Mouse (Mus musculus) right cerebral cortex, adult 2 months (tissue): ENCODE results near the gene 4930563M21Rik.
"Not testable (repeated sequence)": the region's sequence is repeated elsewhere in the genome, so short reads cannot be mapped to it uniquely, and the experiment has no call there.

Experiments
- DNase-seq, 2 experiments: peaks; one replicate each; pipeline ENCODE4 v3.0.0; 2021 to 2022; ENCODE audit warnings: low spot score in 2 of 2

4930563M21Rik gene

DNA sequence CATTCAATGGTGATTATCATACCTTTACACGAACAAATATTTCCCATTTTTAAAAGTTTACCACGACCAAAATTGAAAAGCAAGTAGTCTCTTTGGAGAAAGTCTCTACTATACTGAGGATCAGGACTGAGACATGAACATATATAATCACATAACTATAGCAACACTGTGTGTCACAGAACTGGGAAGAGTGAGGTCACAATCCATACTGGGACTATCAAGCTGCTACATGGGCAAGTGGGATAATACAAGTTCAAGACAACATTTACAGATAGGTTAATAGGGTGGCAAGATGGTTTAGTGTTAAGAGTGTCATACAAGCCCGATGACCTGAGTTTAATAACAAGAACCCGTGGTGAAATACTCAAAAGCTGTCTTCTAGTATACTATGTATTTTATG lies at the start of gene 4930563M21Rik:
4930563M21Rik (minus strand) TSS at position 101 of the 400 bp plus-strand sequence.
- no peak for DNase-seq

DNA sequence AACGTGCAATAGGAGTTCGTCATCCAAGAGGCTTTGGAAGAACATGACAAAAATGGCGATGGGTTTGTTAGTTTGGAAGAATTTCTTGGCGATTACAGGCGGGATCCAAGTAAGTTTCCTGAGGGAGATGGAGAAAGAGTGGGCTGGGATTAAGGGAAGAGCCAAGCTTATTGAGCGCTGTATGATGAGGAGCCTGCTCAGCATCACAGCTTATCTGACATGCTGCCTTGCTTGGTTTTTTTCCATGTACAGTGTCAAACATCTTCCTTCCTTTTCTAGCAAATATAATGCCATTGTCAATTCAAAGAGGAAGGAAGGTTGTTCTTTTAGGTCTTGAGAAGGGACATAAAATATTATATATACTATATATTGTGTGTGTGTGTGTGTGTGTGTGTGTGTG lies 45.8 kb upstream of the 4930563M21Rik start:
- DNase-seq: no peak

DNA sequence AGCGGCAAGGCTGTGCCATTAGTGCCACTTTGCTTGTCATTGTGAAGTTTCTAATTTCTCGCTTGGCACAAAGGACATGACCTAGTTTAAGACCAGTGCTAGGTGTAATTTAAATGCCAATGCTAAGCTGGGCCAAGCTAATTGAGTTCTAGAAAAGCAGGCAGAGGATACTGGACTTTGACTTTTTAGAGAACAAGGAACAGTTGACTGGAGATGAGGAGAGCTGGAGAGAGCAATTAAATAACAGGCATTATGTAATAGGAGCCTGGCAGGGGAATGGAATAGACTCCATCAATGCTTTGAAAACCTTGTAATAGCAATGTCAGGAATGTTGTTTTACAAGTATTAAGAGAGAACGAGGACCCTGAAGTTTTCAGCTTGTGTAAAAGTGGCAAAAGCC lies 43.4 kb upstream of the 4930563M21Rik start:
- DNase-seq: no peak

DNA sequence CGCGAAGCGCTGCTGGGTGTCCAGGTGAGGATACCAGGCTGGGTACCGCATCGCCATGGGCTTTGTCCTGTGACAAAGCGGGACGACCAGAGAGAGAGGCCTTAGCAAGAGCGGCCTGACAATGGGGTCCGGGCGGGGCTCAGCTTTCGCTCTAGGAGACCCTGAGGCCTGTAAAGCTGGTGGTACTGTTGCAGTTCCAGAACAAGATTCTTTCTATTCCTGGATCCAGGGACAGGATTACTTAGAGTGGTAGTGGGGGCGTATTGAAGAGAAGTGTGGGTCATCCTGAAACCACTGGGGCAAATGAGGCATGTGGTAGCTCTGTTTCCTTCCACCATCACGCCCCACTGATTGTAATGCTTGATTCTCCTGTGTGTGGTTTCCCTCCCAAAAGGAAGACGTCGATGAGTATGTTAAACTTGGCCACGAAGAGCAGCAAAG lies 31.9 kb upstream of the 4930563M21Rik start:
- DNase-seq: no peak

DNA sequence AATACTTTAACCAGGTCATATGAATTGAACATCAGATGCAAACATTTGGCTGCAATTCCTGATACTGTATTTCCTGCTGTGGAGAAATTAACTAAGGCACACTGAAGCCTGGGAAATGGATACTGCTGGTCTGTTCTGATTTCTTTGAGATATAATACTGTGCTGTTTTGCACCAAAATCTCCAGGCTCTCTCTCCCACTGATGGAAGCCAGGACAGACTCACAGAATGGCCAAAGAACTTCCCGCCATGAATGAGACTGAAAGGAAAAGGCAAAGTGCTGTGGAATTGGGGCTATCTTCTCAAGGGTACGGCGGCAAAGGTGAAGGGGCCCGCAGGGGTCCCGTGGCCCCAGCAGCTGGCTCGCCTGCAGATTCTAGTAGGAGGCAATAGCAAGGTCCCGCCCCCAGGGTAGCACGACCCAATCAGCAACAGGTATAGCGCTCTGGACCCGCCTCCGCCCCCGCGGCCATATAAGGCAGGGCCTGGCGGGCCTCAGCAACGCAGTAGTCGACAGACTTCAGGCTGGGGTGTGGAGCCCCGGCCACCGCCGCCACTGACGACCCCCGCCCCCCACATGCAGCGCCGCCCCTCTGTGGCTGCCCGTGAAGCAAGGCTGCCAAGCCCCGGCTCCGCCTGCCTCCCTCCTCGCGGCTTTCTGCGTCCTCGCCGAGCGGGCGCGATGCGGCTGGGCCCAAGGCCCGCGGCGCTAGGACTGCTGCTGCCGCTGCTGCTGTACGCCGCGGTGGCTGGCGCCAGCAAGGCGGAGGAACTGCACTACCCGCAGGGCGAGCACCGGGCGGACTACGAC lies 31.2 kb upstream of the 4930563M21Rik start, which contains the start of gene Rcn2:
Rcn2 (plus strand) TSS at position 474 of the 809 bp plus-strand sequence.
- peak; percentile 95 to 97 for DNase-seq

DNA sequence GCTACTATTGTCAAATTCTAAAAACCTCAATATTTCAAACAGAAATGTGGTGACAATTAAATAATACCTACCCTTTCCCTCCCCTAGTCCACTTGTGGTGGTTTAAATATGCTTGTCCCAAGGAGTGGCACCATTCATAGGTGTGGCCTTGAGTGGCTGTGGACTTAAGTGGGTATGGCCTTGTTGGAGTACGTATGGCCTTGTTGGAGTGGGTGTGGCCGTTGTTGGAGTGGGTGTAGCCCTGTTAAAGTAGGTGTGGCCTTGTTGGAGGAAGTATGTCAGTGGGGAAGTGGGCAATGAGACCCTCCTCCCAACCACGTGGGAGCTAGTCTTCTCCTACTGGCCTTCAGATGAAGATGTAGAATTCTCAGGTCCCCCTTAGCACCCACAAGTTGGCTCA lies 21.9 kb upstream of the 4930563M21Rik start:
- no peak for DNase-seq

DNA sequence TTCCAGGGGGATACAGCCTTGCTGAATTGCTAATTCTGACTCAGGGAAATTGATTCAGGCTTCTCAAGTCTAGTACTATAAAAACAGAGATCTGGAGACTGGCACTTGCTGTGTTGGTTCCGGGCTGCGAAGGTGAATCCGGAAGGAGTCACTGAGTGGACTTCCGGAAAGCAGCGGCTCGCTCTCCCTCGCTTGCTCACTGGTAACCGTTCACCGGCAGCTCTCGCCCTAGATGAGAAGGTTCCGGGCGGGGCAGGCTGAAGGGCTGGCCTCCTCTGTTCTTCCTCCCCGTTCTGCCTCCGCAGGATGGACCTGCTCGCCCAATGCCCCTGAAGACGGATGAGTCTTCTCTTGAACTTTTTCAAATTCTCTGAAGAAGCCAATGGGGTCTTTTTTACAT lies 16.9 kb upstream of the 4930563M21Rik start:
- DNase-seq: no peak

DNA sequence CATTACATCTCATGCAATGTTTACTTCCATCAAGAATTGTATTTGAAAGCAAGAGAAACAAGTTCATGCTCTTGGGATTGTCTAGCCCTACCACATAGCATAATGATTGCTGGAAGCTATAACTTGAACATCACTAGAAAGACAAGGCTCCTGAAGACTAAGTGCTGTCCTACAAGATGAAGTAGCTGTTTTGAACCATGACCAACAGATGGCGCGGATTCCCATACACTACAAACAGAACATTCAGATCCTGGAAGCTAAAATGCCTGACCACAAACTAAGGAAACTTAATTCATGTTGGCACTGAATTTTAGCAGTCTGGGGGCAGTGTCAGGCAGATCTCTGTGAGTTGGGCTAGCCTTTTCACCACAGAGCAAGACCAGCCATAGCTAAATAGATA lies 14.4 kb upstream of the 4930563M21Rik start:
- no peak for DNase-seq

DNA sequence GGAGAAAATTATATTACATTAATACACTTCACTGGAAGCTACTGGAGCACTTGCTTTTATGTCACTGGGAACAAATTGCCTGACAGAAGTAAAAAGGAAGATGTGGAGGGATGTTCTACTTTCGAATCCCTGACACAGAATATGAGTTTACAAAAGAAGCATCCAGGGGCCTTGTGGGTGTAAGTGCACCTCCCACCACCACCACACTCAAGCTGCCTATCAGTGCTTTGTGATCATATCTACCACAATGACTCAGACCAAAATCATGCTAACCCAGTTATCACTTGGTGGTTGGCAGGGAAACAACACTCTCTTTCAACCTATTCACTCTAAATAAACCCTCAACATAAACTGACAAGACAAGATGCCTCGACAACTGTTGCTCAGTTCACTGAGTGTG lies 5.7 kb downstream of the 4930563M21Rik start:
- DNase-seq: not testable (repeated sequence)

DNA sequence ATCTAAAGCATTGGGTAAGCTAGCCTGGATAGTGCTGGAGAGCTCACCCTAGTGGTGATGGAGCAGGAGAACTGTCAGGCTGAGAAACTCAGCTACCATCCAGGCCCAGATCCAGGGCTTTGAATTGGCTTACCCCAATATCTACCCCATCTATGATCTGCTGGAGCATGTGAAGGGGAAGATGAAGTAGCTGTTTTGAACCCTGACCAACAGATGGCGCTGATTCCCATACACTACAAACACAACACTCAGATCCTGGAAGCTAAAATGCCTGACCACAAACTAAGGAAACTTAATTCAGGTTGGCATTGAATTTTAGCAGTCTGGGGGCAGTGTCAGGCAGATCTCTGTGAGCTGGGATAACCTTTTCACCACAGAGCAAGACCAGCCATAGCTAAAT lies 63.5 kb downstream of the 4930563M21Rik start:
- peak; percentile 35 to 46 for DNase-seq

DNA sequence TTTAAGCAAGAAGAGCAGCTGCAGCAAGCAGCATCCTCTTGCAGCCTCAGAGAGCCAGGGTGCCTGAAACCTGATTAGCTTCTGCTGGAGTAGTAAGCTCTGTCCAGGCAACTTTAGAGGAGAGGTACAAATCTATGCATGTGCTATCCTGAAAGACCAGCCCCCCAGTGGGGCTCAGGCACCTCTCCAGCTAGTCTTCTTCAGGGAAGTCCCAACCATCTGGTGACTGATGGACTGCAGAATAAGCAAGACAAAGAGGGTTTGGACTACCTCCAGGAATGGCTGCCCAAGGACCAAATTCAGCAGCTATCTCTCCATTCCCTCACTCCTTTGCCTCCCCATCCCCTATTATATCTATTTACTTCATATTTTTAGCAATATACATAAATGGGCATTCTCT lies 69.0 kb downstream of the 4930563M21Rik start:
- DNase-seq: no peak

DNA sequence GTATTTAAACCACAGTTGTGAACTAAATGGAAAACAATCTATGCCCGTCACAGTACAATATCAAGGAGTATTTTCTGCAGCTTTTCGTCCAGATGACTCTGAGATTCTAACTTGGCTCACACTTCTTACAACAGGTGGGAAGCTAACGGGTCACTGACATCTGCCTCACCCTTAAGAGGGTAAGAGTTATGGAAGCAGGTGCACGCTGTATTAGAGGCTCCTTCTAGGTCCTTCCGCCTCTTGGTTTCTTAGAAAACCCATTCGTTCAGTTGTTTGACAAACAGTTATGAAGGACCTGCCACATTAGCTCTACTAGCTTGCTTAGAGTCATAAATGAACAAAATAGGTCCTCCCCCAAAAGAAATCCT lies 71.7 kb downstream of the 4930563M21Rik start:
- DNase-seq: no peak

DNA sequence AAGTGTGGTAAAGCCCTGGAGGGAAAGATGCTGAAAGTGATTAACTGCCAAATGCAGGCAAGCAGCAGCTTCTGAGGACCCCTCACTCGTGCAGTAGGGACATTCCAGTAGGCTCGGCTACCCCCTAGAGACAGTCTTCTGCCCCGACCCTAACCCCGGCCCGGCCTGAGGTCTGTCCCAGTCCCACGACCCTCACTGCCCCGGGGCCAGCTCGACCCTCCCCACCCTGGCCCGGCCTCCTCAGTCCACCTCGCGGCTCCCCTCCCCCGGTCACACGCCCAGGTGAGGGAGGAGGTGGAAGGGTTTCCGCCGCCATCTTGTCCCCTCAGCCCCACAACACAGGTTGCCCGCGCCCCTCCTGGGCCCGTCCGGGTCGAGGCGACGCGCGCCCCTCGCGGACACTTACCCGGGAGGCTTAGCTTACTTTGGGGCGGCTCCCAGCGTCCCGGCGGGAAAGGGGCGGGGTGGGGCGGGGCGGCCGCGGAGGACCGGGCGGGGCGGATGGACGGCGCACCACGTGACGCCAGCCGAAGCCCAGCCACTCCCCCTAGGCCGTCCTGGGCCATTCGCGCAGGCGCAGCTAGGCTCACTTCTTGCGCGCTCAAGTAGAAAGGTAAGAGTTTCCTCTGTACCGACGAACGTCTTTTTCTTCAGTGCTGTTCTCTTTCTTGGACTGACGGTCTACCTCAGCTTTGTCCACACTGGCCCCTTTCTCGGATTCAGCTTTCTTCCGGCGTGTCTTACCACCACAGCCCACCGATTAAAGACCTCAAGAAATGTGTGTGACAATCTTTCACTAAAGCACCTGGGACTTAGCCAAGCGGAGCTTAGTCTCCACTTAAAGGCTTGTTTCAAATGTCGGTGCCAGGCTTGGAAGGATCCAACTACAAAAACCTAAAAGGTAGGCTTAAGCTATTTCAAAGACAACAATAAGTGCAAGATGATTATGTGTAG lies 72.4 kb downstream of the 4930563M21Rik start, which contains the start of gene Scaper:
Scaper (minus strand) TSS at position 456 of the 954 bp plus-strand sequence.
- DNase-seq: peak; percentile 84

DNA sequence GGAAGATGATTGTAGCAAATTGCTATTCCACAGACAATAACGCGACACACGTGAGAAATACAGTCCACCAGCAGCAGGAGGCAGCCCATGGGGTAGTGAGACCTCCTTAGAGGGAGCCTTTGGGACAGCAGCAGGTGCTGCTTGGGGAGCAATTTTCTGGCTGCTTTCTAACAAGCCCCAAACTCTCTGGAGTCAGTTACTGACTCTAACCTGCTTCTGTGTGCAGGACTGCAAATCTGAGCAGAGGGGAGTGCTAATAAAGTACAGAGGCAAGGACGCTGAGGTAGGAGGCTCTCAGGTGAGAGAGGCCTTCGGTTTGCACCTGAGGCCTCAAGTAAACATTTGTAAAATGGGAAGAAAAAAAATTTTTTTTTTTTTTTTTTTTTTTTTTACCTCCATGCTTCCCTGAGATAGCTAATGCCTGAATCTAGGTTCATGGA lies 73.1 kb downstream of the 4930563M21Rik start:
- peak; percentile 18 to 28 for DNase-seq

DNA sequence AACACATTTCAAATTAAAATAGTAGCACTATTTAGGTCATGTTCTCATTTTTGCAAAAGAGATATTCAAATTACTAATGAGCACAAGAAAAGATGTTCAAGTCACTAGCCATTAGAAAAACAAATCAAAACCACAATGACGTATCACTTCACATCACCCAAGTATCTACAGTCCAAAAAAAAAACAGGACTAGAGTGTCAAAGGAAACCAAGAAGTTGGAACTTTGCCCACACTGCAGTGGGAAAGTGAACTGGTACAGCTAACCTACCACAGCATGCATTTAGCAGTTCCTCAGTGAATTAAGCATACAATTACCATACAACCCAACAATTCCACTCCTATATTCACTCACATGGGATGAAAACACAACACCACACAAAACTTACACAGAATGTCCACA lies 77.9 kb downstream of the 4930563M21Rik start:
- DNase-seq: no peak

DNA sequence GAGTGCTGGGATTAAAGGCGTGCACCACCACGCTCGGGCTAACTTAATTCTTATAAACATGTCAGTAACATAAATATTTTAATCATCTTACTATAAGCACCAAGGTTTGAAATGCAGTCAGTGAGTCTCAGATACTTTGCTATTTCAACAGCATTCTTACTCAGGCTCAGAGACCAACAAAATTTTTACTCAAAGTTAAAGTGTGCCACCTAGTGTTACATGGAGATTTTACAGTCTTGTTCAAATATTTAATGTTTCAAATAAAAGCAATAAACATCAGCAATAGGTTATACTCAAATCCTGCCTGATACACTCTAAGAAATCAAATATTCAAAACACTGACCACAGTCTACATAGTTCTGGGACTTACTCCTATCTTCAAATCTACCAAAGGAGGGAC lies 91.8 kb downstream of the 4930563M21Rik start:
- no peak for DNase-seq

DNA sequence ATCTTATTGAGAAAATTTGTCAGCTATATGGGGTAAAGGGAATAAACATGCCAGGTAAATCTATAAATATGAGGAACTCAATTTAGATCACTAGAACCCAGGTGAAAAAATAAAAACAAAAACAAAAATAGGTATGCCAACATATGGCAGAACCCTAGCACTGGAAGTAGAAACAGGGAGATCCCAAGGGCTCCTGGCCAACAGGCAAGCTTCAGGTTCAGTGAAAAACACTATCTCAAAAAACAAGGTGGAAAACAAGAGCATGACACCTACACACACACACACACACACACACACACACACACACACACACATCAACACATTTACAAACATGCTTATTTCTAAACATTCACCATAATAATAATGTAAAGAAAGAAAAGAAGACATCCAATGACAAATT lies 93.6 kb downstream of the 4930563M21Rik start:
- DNase-seq: no peak
